Mouse (Mus musculus) macrophage (primary cell): Measurements from ENCODE around the gene Plb1. TPM values are rescaled to one million over a fixed set of nuclear protein-coding genes. Genes with fewer than 3 reads are reported as not detected.

Experiments used
- H3K27ac ChIP-seq: fragments of 350-480 bp; formaldehyde crosslinking; 2 replicates; pipeline ENCODE4 v1.9.0; 2021
- H3K36me3 ChIP-seq: fragments of 350-480 bp; formaldehyde crosslinking; 2 replicates; pipeline ENCODE4 v1.9.0; 2021; ENCODE audit errors: inconsistent target
- H3K4me3 ChIP-seq: fragments of 350-480 bp; formaldehyde crosslinking; 2 replicates; pipeline ENCODE4 v1.9.0; 2021; ENCODE audit errors: inconsistent target
- H3K79me2 ChIP-seq: fragments of 350-480 bp; formaldehyde crosslinking; 2 replicates; pipeline ENCODE4 v1.9.0; 2021; ENCODE audit errors: inconsistent target
- WGBS: methylation state at CpG from one replicate; pipeline ENCODE4 v1.1.7; 2026; ENCODE audit warnings: inconsistent platforms; ENCODE audit not compliant: missing documents; 5-methylcytosine and 5-hydroxymethylcytosine counted together
- polyA plus RNA-seq: library from polyadenylated mRNA; stranded (reverse); fragments of 250-400 nt; gene quantifications from 3 replicates; pipeline ENCODE4 v1.2.4, GENCODE M21; 2018; ENCODE audit warnings: inconsistent platforms

Plb1 gene
- polyA plus RNA-seq, 1 experiment from 2014 or later: 0.11 TPM

- Histone ChIP-seq H3K4me3 (no peak overlapping the region), H3K79me2 (no peaks in the 10 kb centered on the region), H3K36me3 (no peaks in the 10 kb centered on the region), H3K27ac (no peak overlapping the region)
- 58% methylated on average over 6 of the region's 6 CpGs for WGBS
Observed at GRCm38 (mm10) chr5:32335172-32335571, 102.7 kb downstream of the Plb1 start.

GRCm38 (mm10) chr5:32336092-32336491 lies 103.6 kb downstream of the Plb1 start:
- H3K36me3 ChIP-seq: no peaks in the 10 kb centered on the region
- no peaks in the 10 kb centered on the region for H3K79me2 ChIP-seq
- H3K27ac ChIP-seq: no peak overlapping the region
- 88% methylated on average over 5 of the region's 5 CpGs for WGBS
- no peak overlapping the region for H3K4me3 ChIP-seq

- H3K36me3 ChIP-seq: no peaks in the 10 kb centered on the region
- H3K4me3 ChIP-seq: no peak overlapping the region
- 80% methylated on average over 1 of the region's 1 CpGs for WGBS
- H3K27ac ChIP-seq: no peak overlapping the region
- no peaks in the 10 kb centered on the region for H3K79me2 ChIP-seq
Observed at GRCm38 (mm10) chr5:32337336-32337735, 104.8 kb downstream of the Plb1 start.

DNA sequence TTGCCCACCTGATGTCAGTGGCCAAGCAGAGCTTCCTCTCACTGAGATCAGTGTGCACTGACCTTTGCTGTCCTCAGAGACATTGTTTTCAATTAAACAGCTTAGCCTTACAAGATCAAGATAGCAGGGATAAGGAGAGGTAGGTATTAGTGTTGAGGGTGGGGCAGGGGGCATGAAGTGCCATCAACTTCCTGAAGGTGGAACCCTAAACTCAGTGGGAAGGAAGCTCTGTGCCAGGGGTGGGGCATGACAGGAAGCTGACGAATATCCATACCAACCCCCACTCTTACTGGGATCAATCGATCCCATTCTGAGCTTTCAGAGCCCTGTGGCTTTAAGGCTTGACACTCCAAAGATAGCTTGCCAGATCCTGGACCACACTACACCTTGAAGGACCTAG lies 105.8 kb downstream of the Plb1 start:
- no peak overlapping the region for H3K4me3 ChIP-seq
- no peaks in the 10 kb centered on the region for H3K79me2 ChIP-seq
- H3K36me3 ChIP-seq: no peaks in the 10 kb centered on the region
- no peak overlapping the region for H3K27ac ChIP-seq
- 40% methylated on average over 2 of the region's 2 CpGs for WGBS

DNA sequence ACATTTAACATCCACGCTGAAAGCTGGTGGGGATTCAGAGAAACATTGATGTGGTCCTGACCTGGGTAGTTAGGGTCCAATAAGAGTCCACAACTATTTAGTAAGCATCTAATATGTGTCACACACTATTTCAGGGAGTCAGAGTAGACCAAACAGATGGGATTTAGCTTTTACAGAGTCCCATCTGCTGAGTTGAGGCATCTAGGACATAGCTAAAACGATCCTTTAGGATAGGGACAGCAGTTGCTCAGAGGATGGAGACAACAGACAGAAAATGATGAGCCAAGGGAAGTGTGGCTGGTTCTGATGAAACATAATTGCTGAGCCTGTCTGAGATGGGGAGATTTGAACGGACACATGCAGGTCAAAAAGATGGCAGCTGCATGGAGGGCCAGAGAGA lies 106.3 kb downstream of the Plb1 start:
- Histone ChIP-seq H3K4me3 (no peak overlapping the region), H3K36me3 (no peaks in the 10 kb centered on the region), H3K27ac (no peak overlapping the region), H3K79me2 (no peaks in the 10 kb centered on the region)
- WGBS: 85% methylated on average over 3 of the region's 3 CpGs

DNA sequence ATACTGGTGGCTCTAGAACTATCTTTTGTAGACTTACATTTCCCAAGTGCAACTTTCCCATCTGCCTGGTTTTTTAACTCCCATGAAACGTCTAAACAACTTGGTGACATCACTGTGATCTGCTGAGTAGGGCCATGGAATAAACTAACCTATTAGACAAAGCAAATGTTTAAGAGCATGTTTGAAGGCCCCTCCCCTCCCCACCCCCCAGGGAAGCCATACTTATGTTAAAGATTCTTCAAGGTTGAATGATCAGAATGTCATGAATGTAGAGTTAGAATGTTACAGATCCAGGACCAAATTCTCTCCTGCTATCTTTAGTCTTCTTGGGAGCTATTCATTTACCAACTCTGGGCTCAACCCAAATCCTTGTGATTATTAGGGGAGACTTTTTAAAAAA lies 107.7 kb downstream of the Plb1 start:
- Histone ChIP-seq H3K79me2 (no peaks in the 10 kb centered on the region), H3K4me3 (no peak overlapping the region), H3K27ac (no peak overlapping the region), H3K36me3 (no peaks in the 10 kb centered on the region)
- 78% methylated on average over 1 of the region's 1 CpGs for WGBS

GRCm38 (mm10) chr5:32342711-32343285 lies 110.3 kb downstream of the Plb1 start:
- no peaks in the 10 kb centered on the region for H3K36me3 ChIP-seq
- H3K79me2 ChIP-seq: no peaks in the 10 kb centered on the region
- no peak overlapping the region for H3K27ac ChIP-seq
- 86% methylated on average over 5 of the region's 5 CpGs for WGBS
- no peak overlapping the region for H3K4me3 ChIP-seq

- Histone ChIP-seq H3K36me3 (no peaks in the 10 kb centered on the region), H3K79me2 (no peaks in the 10 kb centered on the region), H3K4me3 (no peak overlapping the region), H3K27ac (no peak overlapping the region)
- WGBS: 85% methylated on average over 10 of the region's 10 CpGs
Observed at GRCm38 (mm10) chr5:32346025-32346912, 113.8 kb downstream of the Plb1 start.

DNA sequence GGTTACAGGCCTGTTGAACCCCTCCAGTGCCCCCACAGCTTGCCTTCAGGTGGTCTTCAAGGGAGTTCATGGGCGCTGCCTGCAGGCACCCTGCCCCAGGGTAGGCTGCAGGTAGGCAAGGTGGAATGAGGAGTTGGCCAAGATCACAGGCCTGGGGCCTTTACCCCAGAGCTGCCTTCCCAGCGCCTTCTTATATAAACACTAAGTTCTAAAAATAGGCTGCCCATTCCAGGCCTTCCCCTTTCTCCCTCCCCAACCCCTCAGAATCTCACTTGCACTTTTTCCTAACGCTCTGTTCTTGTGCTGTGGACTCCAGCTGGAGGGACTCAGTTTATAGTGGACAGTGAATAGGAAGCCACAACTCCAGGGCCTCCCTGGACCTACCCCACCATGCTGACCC lies 117.2 kb downstream of the Plb1 start:
- WGBS: 51% methylated on average over 3 of the region's 3 CpGs
- Histone ChIP-seq H3K4me3 (no peak overlapping the region), H3K79me2 (no peaks in the 10 kb centered on the region), H3K27ac (no peak overlapping the region), H3K36me3 (no peaks in the 10 kb centered on the region)

- WGBS: 97% methylated on average over 3 of the region's 3 CpGs
- H3K79me2 ChIP-seq: no peaks in the 10 kb centered on the region
- no peak overlapping the region for H3K4me3 ChIP-seq
- H3K27ac ChIP-seq: no peak overlapping the region
- no peaks in the 10 kb centered on the region for H3K36me3 ChIP-seq
Observed at GRCm38 (mm10) chr5:32350551-32351256, 118.2 kb downstream of the Plb1 start.

- Histone ChIP-seq H3K36me3 (no peaks in the 10 kb centered on the region), H3K79me2 (no peaks in the 10 kb centered on the region), H3K4me3 (no peak overlapping the region), H3K27ac (no peak overlapping the region)
- 88% methylated on average over 4 of the region's 4 CpGs for WGBS
Observed at GRCm38 (mm10) chr5:32351721-32352465, 119.4 kb downstream of the Plb1 start.

DNA sequence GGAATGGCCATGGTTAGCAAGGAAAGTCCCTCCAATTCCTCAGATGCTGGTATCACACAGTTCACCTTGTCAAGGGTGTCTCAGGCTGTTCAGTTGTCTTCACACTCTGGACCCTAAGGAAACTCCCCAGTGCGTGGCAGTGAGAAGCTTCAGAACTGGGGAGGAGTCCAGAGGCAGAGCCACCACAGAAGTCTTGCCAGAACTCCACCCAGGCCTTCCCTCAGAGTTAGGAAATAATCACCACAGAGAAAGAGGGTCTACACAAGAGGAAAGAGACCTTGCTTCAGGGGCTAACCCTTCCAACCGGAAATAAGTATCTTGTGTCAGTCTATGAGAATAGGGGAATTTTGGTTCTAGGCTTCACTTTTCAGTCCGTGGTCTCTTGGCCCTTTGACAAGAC lies 120.3 kb downstream of the Plb1 start:
- H3K79me2 ChIP-seq: no peaks in the 10 kb centered on the region
- H3K4me3 ChIP-seq: no peak overlapping the region
- H3K36me3 ChIP-seq: no peaks in the 10 kb centered on the region
- no peak overlapping the region for H3K27ac ChIP-seq
- 79% methylated on average over 3 of the region's 3 CpGs for WGBS

- no peak overlapping the region for H3K27ac ChIP-seq
- 79% methylated on average over 2 of the region's 2 CpGs for WGBS
- H3K79me2 ChIP-seq: no peaks in the 10 kb centered on the region
- no peaks in the 10 kb centered on the region for H3K36me3 ChIP-seq
- H3K4me3 ChIP-seq: no peak overlapping the region
Observed at GRCm38 (mm10) chr5:32353280-32353679, 120.8 kb downstream of the Plb1 start.

GRCm38 (mm10) chr5:32360511-32360910 lies 128.0 kb downstream of the Plb1 start:
- no peak overlapping the region for H3K4me3 ChIP-seq
- H3K27ac ChIP-seq: no peak overlapping the region
- H3K36me3 ChIP-seq: no peaks in the 10 kb centered on the region
- 89% methylated on average over 4 of the region's 4 CpGs for WGBS
- H3K79me2 ChIP-seq: no peaks in the 10 kb centered on the region
